Mouse (Mus musculus): ENCODE data around the gene Gm10719. TPM values are rescaled to one million over a fixed set of nuclear protein-coding genes. Genes with fewer than 3 reads are reported as not detected.
"Not testable (repeated sequence)": the region's sequence is repeated elsewhere in the genome, so short reads cannot be mapped to it uniquely, and the experiment has no call there.

Gm10719 gene
- polyA plus RNA-seq, 1 experiment, result 3.9 TPM

DNA sequence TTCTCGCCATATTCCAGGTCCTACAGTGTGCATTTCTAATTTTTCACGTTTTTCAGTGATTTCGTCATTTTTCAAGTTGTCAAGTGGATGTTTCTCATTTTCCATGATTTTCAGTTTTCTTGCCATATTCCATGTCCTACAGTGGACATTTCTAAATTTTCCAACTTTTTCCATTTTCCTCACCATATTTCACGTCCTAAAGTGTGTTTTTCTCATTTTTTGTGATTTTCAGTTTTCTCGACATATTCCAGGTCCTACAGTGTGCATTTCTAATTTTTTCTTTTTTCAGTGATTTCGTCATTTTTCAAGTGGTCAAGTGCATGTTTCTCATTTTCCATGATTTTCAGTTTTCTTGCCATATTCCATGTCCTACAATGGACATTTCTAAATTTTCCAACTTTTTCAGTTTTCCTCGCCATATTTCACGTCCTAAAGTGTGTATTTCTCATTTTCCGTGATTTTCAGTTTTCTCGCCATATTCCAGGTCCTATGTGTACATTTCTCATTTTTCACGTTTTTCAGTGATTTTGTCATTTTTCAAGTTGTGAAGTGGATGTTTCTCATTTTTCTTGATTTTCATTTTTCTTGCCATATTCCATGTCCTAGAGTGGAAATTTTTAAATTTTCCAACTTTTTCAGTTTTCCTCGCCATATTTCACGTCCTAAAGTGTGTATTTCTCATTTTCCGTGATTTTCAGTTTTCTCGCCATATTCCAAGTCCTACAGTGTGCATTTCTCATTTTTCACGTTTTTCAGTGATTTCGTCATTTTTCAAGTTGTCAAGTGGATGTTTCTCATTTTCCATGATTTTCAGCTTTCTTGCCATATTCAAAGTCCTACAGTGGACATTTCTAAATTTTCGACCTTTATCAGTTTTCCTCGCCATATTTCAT lies 2.9 kb downstream of the Gm10719 start:
- H3K9me3 ChIP-seq (ENCODE audit: control insufficient read depth, low read length); H3K27me3 ChIP-seq (ENCODE audit: control insufficient read depth); H3K4me3 ChIP-seq (replicated peaks); H3K4me1 ChIP-seq (ENCODE audit: control insufficient read depth); H3K36me3 ChIP-seq (ENCODE audit: control insufficient read depth): not testable (repeated sequence)

DNA sequence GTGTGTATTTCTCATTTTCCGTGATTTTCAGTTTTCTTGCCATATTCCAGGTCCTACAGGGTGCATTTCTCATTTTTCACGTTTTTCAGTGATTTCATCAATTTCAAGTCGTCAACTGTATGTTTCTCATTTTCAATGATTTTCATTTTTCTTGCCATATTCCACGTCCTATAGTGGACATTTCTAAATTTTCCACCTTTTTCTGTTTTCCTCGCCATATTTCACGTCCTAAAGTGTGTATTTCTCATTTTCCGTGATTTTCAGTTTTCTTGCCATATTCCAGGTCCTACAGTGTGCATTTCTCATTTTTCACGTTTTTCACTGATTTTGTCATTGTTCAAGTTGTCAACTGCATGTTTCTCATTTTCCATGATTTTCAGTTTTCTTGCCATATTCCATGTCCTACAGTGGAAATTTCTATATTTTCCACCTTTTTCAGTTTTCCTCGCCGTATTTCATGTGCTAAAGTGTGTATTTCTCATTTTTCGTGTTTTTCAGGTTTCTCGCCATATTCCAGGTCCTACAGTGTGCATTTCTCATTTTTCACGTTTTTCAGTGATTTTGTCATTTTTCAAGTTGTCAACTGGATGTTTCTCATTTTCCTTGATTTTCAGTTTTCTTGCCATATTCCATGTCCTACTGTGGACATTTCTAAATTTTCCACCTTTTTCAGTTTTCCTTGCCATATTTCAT lies 5.3 kb downstream of the Gm10719 start:
- not testable (repeated sequence) for H3K4me1 ChIP-seq (ENCODE audit: control insufficient read depth); H3K27me3 ChIP-seq (ENCODE audit: control insufficient read depth); H3K4me3 ChIP-seq (replicated peaks); H3K9me3 ChIP-seq (ENCODE audit: control insufficient read depth, low read length); H3K36me3 ChIP-seq (ENCODE audit: control insufficient read depth)

DNA sequence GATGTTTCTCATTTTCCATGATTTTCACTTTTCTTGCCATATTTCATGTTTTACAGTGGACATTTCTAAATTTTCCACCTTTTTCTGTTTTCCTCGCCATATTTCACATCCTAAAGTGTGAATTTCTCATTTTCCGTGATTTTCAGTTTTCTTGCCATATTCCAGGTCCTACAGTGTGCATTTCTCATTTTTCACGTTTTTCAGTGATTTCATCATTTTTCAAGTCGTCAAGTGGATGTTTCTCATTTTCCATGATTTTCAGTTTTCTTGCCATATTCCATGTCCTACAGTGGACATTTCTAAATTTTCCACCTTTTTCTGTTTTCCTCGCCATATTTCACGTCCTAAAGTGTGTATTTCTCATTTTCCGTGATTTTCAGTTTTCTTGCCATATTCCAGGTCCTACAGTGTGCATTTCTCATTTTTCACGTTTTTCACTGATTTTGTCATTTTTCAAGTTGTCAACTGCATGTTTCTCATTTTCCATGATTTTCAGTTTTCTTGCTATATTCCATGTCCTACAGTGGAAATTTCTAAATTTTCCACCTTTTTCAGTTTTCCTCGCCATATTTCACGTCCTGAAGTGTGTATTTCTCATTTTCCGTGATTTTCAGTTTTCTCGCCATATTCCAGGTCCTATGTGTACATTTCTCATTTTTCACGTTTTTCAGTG lies 6.2 kb downstream of the Gm10719 start, which contains the start of gene Gm10718:
Gene Gm10718 (plus strand): TSS at position 236 of the 673 bp plus-strand sequence.
- not testable (repeated sequence) for H3K4me1 ChIP-seq (ENCODE audit: control insufficient read depth); H3K27me3 ChIP-seq (ENCODE audit: control insufficient read depth); H3K4me3 ChIP-seq (replicated peaks); H3K9me3 ChIP-seq (ENCODE audit: control insufficient read depth, low read length); H3K36me3 ChIP-seq (ENCODE audit: control insufficient read depth)

DNA sequence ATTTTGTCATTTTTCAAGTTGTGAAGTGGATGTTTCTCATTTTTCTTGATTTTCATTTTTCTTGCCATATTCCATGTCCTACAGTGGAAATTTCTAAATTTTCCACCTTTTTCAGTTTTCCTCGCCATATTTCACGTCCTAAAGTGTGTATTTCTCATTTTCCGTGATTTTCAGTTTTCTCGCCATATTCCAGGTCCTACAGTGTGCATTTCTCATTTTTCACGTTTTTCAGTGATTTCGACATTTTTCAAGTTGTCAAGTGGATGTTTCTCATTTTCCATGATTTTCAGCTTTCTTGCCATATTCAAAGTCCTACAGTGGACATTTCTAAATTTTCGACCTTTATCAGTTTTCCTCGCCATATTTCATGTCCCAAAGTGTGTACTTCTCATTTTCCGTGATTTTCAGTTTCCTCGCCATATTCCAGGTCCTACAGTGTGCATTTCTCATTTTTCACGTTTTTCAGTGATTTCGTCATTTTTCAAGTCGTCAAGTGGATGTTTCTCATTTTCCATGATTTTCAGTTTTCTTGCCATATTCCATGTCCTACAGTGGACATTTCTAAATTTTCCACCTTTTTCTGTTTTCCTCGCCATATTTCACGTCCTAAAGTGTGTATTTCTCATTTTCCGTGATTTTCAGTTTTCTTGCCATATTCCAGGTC lies 6.9 kb downstream of the Gm10719 start:
- H3K27me3 ChIP-seq (ENCODE audit: control insufficient read depth); H3K4me1 ChIP-seq (ENCODE audit: control insufficient read depth); H3K36me3 ChIP-seq (ENCODE audit: control insufficient read depth); H3K9me3 ChIP-seq (ENCODE audit: control insufficient read depth, low read length); H3K4me3 ChIP-seq (replicated peaks): not testable (repeated sequence)

DNA sequence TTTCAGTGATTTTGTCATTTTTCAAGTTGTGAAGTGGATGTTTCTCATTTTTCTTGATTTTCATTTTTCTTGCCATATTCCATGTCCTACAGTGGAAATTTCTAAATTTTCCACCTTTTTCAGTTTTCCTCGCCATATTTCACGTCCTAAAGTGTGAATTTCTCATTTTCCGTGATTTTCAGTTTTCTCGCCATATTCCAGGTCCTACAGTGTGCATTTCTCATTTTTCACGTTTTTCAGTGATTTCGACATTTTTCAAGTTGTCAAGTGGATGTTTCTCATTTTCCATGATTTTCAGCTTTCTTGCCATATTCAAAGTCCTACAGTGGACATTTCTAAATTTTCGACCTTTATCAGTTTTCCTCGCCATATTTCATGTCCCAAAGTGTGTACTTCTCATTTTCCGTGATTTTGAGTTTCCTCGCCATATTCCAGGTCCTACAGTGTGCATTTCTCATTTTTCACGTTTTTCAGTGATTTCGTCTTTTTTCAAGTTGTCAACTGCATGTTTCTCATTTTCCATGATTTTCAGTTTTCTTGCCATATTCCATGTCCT lies 7.8 kb downstream of the Gm10719 start, which contains the start of gene Gm10717:
Gene Gm10717 (plus strand): TSS at position 506 of the 556 bp plus-strand sequence.
- not testable (repeated sequence) for H3K4me1 ChIP-seq (ENCODE audit: control insufficient read depth); H3K27me3 ChIP-seq (ENCODE audit: control insufficient read depth); H3K4me3 ChIP-seq (replicated peaks)

DNA sequence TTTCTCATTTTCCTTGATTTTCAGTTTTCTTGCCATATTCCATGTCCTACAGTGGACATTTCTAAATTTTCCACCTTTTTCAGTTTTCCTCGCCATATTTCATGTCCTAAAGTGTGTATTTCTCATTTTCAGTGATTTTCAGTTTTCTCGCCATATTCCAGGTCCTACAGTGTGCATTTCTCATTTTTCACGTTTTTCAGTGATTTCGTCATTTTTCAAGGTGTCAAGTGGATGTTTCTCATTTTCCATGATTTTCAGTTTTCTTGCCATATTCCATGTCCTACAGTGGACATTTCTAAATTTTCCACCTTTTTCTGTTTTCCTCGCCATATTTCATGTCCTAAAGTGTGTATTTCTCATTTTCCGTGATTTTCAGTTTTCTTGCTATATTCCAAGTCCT lies 8.4 kb downstream of the Gm10719 start:
- not testable (repeated sequence) for H3K27me3 ChIP-seq (ENCODE audit: control insufficient read depth); H3K4me3 ChIP-seq (replicated peaks); H3K9me3 ChIP-seq (ENCODE audit: control insufficient read depth, low read length); H3K4me1 ChIP-seq (ENCODE audit: control insufficient read depth); H3K36me3 ChIP-seq (ENCODE audit: control insufficient read depth)

More for the DNA sequence above, 7.8 kb downstream of the Gm10719 start, which contains the start of gene Gm10717:
- H3K9me3 ChIP-seq (ENCODE audit: control insufficient read depth, low read length); H3K36me3 ChIP-seq (ENCODE audit: control insufficient read depth): not testable (repeated sequence)

DNA sequence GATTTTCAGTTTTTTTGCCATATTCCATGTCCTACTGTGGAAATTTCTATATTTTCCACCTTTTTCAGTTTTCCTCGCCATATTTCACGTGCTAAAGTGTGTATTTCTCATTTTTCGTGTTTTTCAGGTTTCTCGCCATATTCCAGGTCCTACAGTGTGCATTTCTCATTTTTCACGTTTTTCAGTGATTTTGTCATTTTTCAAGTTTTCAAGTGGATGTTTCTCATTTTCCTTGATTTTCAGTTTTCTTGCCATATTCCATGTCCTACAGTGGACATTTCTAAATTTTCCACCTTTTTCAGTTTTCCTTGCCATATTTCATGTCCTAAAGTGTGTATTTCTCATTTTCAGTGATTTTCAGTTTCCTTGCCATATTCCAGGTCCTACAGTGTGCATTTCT lies 8.9 kb downstream of the Gm10719 start:
- not testable (repeated sequence) for H3K27me3 ChIP-seq (ENCODE audit: control insufficient read depth); H3K36me3 ChIP-seq (ENCODE audit: control insufficient read depth); H3K4me3 ChIP-seq (replicated peaks); H3K9me3 ChIP-seq (ENCODE audit: control insufficient read depth, low read length); H3K4me1 ChIP-seq (ENCODE audit: control insufficient read depth)

DNA sequence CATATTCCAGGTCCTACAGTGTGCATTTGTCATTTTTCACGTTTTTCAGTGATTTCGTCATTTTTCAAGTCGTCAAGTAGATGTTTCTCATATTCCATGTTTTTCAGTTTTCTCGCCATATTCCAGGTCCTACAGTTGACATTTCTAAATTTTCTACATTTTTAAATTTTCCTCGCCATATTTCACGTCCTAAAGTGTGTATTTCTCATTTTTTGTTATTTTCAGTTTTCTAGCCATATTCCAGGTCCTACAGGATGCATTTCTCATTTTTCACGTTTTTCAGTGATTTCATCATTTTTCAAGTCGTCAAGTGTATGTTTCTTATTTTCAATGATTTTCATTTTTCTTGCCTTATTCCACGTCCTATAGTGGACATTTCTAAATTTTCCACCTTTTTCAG lies 9.5 kb downstream of the Gm10719 start:
- H3K27me3 ChIP-seq (ENCODE audit: control insufficient read depth); H3K4me3 ChIP-seq (replicated peaks); H3K36me3 ChIP-seq (ENCODE audit: control insufficient read depth); H3K4me1 ChIP-seq (ENCODE audit: control insufficient read depth); H3K9me3 ChIP-seq (ENCODE audit: control insufficient read depth, low read length): not testable (repeated sequence)

DNA sequence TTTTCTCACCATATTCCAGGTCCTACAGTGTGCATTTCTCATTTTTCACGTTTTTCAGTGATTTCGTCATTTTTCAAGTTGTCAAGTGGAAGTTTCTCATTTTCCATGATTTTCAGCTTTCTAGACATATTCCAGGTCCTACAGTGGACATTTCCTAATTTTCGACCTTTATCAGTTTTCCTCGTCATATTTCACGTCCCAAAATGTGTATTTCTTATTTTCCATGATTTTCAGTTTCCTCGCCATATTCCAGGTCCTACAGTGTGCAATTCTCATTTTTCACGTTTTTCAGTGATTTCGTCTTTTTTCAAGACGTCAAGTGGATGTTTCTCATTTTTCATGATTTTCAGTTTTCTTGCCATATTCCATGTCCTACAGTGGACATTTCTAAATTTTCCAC lies 10.0 kb downstream of the Gm10719 start:
- H3K36me3 ChIP-seq (ENCODE audit: control insufficient read depth); H3K4me3 ChIP-seq (replicated peaks); H3K9me3 ChIP-seq (ENCODE audit: control insufficient read depth, low read length); H3K27me3 ChIP-seq (ENCODE audit: control insufficient read depth); H3K4me1 ChIP-seq (ENCODE audit: control insufficient read depth): not testable (repeated sequence)

DNA sequence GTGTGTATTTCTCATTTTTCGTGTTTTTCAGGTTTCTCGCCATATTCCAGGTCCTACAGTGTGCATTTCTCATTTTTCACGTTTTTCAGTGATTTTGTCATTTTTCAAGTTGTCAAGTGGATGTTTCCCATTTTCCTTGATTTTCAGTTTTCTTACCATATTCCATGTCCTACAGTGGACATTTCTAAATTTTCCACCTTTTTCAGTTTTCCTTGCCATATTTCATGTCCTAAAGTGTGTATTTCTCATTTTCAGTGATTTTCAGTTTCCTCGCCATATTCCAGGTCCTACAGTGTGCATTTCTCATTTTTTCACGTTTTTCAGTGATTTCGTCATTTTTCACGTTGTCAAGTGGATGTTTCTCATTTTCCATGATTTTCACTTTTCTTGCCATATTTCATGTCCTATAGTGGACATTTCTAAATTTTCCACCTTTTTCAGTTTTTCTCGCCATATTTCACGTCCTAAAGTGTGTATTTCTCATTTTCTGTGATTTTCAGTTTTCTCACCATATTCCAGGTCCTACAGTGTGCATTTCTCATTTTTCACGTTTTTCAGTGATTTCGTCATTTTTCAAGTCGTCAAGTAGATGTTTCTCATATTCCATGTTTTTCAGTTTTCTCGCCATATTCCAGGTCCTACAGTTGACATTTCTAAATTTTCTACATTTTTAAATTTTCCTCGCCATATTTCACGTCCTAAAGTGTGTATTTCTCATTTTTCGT lies 12.2 kb downstream of the Gm10719 start:
- not testable (repeated sequence) for H3K27me3 ChIP-seq (ENCODE audit: control insufficient read depth); H3K4me1 ChIP-seq (ENCODE audit: control insufficient read depth); H3K4me3 ChIP-seq (replicated peaks); H3K9me3 ChIP-seq (ENCODE audit: control insufficient read depth, low read length); H3K36me3 ChIP-seq (ENCODE audit: control insufficient read depth)

DNA sequence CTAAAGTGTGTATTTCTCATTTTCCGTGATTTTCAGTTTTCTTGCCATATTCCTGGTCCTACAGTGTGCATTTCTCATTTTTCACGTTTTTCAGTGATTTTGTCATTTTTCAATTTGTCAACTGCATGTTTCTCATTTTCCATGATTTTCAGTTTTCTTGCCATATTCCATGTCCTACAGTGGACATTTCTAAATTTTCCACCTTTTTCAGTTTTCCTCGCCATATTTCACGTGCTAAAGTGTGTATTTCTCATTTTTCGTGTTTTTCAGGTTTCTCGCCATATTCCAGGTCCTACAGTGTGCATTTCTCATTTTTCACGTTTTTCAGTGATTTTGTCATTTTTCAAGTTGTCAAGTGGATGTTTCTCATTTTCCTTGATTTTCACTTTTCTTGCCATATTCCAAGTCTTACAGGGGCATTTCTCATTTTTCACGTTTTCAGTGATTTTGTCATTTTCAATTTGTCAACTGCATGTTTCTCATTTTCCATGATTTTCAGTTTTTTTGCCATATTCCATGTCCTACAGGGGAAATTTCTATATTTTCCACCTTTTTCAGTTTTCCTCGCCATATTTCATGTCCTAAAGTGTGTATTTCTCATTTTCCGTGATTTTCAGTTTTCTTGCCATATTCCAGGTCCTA lies 13.6 kb downstream of the Gm10719 start:
- H3K27me3 ChIP-seq (ENCODE audit: control insufficient read depth), result not testable (repeated sequence)

DNA sequence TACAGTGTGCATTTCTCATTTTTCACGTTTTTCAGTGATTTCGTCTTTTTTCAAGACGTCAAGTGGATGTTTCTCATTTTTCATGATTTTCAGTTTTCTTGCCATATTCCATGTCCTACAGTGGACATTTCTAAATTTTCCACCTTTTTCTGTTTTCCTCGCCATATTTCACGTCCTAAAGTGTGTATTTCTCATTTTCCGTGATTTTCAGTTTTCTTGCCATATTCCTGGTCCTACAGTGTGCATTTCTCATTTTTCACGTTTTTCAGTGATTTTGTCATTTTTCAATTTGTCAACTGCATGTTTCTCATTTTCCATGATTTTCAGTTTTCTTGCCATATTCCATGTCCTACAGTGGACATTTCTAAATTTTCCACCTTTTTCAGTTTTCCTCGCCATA lies 17.1 kb downstream of the Gm10719 start, which contains the start of gene Gm17535:
Gene Gm17535 (plus strand): TSS at position 301 of the 400 bp plus-strand sequence.
- H3K27me3 ChIP-seq (ENCODE audit: control insufficient read depth); H3K9me3 ChIP-seq (ENCODE audit: control insufficient read depth, low read length); H3K36me3 ChIP-seq (ENCODE audit: control insufficient read depth): not testable (repeated sequence)

More for the DNA sequence above, 13.6 kb downstream of the Gm10719 start:
- not testable (repeated sequence) for H3K4me1 ChIP-seq (ENCODE audit: control insufficient read depth); H3K9me3 ChIP-seq (ENCODE audit: control insufficient read depth, low read length); H3K4me3 ChIP-seq (replicated peaks); H3K36me3 ChIP-seq (ENCODE audit: control insufficient read depth)

DNA sequence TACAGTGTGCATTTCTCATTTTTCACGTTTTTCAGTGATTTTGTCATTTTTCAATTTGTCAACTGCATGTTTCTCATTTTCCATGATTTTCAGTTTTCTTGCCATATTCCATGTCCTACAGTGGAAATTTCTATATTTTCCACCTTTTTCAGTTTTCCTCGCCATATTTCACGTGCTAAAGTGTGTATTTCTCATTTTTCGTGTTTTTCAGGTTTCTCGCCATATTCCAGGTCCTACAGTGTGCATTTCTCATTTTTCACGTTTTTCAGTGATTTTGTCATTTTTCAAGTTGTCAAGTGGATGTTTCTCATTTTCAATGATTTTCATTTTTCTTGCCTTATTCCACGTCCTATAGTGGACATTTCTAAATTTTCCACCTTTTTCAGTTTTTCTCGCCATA lies 19.4 kb downstream of the Gm10719 start, which contains the start of gene Gm10715:
Gene Gm10715 (plus strand): TSS at position 301 of the 400 bp plus-strand sequence.
- not testable (repeated sequence) for H3K36me3 ChIP-seq (ENCODE audit: control insufficient read depth); H3K4me1 ChIP-seq (ENCODE audit: control insufficient read depth); H3K27me3 ChIP-seq (ENCODE audit: control insufficient read depth); H3K4me3 ChIP-seq (replicated peaks); H3K9me3 ChIP-seq (ENCODE audit: control insufficient read depth, low read length)

More for the DNA sequence above, 17.1 kb downstream of the Gm10719 start, which contains the start of gene Gm17535:
- not testable (repeated sequence) for H3K4me3 ChIP-seq (replicated peaks); H3K4me1 ChIP-seq (ENCODE audit: control insufficient read depth)

All from erythroblast, embryonic 14.5 days (primary cell).